Mouse (Mus musculus) left cerebral cortex, adult 9 months (tissue): ENCODE results near the gene Eps15.

Experiments used
- DNase-seq, 2 experiments: peaks; one replicate each; pipeline ENCODE4 v3.0.0; 2022; ENCODE audit warnings: low spot score in 2 of 2

The Eps15 gene

DNA sequence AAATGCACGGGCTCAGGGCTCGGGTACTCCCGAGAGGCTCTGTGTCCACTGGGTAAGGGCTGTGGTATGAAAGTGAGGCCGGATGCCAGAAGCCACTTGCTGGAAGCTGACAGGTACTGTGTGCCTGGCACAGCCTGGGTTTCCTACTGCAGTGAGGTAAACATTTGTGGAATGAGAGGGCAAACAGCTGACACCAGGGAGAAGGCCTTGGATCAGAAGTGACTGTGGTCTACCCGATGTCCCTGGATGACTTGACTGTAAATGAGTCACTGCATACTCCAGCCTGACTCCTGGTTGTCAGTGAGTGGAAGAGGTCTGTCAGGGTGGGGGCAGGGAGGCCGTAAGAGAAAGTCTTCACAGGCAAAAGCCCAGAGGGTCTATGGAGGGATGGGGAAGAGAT, 153.6 kb downstream of the Eps15 start:
- DNase-seq, result no peak

DNA sequence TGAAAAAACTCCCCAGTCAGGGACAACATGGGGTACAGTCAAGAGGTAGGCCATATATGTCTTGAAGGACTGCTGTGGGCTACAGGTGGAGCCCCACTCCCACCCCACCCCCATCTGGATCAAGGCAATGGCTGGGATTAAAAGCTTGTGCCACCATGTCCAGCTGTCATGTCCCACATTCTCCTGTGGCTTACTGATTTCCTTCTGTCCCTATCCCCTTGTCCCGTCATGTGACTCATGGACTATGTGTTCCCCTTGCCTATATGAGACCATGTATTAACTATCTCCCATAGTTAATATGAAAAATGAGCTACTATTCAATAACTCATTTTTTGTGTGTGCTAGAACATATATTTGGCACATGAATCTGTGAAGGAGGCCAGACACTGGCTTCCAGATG, 154.2 kb downstream of the Eps15 start:
- DNase-seq, result no peak
